Mouse (Mus musculus) cortical plate, adult 2 months (tissue): ENCODE results near the gene Cnpy4.

Experiments used
- CTCF ChIP-seq: fragments of 200-500 bp; IDR thresholded peaks from 2 replicates; pipeline ENCODE4 v1.5.1; 2011; ENCODE audit warnings: mild to moderate bottlenecking, control low read depth, low read length; ENCODE audit not compliant: insufficient read depth; ENCODE audit errors: extremely low read depth
- POLR2A ChIP-seq: fragments of 200-500 bp; IDR thresholded peaks from 2 replicates; pipeline ENCODE4 v1.6.1; 2011; ENCODE audit warnings: mild to moderate bottlenecking, low read length, control low read depth; ENCODE audit not compliant: insufficient read depth; ENCODE audit errors: extremely low read depth

GRCm38 (mm10) chr5:138199576-138199975, 12.3 kb downstream of the Cnpy4 start:
- no peak for TF ChIP-seq POLR2A
- TF ChIP-seq CTCF = peak; percentile 46
